Mouse (Mus musculus) mouse trophoblast stem cell (cell line): ENCODE measurements around the gene Atp11a.

ENCODE experiments used
- in situ Hi-C, 2 experiments: fragments of 300-500 bp; cut with MseI, MboI; formaldehyde crosslinking; loops; 2 replicates in 1 of 2; 3 replicates in 1 of 2; pipeline ENCODE4 v1.15.1; 2025

Atp11a gene

DNA sequence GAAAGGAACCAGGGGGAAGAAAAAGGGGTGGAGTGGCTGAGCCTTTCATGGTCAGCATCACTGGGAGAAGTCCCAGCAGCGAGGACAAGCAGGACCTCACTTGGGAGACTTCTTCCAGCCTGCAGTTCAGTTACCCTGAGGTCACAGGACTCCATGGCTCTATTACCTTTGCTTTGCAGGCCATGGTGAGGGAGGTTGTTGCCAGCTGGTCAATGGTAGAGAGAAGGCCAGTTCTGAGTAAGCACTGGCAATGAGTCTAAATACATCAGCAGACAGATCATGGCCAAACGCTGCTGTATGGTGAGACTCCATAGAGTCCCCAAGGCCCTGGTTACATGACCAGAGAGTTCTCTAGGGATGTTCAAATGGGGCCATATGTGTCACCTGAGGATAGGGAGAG, 15.5 kb downstream of the Atp11a start:
- in situ Hi-C loops, result no loop called here

DNA sequence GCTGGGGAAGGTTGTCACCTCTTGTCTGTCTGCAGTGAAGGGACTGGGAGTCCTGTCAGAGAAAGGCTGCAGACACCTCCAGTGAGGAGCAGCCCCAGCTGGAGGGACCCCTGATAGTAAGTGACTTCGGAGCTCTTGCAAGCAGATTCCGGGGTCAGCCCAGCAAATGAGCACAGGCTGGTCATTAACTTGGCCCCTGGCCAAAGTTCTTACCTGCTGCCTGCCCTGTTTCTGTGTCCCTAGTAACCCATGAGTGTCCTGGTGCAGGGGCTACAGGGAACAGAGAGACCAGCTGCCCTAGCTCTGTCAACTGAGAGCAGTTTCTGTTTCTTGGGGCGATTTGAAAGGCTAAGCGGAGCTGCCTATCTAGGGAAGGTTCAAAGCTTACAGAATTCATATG, 17.1 kb downstream of the Atp11a start:
- in situ Hi-C loops, result no loop called here

DNA sequence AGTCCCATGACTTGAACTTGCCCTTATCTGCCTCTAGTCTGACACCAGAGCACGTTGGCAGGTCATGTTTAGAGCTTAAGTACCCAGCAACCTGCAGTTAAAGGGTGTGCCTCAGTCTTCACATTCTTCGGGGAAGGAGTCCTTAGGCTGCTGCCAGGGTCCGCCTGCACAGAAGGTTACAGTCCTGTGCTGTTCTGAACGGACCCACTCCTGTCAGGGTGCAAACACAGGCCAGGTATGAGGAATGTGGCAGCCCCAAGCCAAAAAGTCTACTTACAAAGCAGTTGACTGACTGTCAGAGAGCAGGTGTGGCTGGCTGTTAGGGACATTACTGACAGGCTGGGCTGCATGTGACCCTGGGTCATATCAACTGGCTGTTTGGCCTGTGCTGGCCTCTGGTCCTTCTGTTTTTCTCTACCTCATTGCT, 18.1 kb downstream of the Atp11a start:
- in situ Hi-C loops, result no loop called here

DNA sequence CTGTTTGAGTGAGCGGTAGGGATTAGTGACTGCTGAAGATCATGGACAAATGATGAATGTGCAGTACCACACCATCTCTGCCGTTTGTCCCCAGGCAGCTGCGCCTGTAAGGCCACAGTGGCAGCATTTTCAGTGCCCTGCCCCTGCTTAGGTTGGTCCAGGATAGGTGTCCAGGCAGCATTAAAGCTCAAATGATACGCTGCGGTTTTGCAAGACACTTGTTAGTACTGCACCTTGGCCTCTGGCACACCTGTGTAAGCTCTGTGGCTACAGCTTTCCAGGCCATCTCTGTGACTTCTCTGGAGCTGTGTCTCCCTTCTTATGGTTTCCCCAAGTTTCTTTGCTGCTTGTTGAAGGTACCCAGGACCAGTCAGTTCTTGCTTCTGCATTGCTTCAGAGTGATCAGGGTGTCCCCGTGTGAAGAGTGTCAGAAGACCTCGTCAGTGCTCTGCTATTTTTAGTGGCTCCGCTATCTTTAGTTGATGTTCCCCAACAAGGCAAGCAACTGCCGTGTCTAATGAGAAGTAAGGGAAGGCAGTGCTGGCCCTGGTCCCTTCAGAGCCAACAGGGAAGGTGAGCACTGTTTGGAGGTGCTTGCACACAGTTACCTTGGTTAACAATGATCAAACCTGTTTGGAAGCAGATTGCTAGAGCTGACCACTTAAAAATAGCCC, 18.6 kb downstream of the Atp11a start:
- in situ Hi-C loops, result no loop called here

DNA sequence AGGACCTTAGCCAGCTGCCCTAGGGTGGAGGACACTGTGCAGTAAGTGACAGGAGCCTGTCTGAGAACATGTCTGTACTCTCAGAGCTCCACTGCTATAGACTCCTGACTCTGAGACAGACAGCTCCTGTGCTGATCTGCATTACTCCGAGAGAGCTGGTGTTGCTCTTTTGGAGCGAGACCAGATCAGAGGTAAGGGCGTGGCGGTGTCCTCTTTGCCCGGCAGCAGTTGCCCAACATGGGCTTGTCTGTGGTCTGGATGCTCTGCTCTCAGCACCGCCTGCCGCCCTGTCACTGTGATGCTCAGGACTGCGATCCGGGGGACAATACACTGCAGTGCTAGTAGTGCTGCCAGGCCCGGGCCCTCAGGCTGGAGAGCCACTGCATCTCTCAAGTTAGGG, 19.4 kb downstream of the Atp11a start:
- in situ Hi-C loops, result no loop called here

DNA sequence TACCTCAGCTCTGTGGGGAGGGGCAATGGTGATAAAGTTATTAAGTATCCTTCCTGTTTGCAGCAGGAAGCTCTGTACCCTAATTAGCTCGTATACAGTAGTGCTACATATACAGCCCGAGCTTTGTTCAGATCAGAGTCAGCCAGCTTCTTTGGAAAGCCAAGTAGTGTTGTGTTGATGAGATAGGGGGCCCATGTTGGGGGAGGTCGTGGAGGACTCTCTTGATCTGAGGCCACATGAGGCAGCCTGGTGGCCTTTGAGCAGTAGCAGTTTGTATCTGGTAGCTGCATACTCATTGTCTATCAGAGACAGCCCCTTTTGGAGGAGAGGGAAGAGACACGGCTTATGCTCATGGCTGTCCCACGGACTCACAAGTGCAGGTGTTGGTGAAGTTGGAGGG, 20.4 kb downstream of the Atp11a start:
- in situ Hi-C loops, result no loop called here

DNA sequence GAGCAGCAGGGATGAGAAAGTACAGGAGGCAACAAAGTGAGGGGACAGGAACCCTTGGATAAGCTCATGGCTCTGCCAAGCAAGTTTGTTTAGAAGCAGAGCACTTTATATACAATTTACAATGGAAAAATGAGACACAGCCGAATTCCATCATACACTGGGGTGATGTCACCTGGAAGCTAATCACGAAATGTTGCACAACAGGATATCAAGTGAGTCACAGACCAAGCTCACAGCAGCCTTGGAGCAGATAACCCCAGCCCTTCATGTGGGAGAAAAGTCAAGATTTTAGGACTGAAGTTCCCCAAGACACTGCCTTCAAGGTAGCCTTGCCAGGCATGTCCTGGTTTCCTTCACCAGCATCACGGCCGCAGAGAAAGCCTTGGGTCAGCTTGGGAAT, 22.7 kb downstream of the Atp11a start:
- in situ Hi-C loops, result no loop called here

DNA sequence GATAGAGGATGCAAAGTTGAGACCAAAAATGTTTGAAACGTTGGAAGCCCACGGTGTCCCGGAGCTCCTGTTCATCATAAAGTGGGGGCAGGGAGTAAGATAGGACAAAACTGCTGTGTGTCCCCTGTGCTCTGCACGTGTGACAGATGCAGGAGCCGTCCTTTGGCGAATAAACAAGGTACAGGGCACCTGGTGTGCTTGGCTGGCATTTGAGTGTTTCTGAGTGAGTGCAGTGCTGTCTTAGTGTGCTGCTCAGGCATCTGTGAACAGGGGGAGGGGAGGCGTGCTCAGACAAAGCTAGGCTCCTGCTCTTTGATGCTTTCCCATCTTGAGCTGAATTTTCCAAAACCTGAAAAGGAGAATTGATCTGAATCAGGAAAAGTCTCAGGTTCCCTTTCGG, 28.7 kb downstream of the Atp11a start:
- in situ Hi-C loops, result no loop called here

DNA sequence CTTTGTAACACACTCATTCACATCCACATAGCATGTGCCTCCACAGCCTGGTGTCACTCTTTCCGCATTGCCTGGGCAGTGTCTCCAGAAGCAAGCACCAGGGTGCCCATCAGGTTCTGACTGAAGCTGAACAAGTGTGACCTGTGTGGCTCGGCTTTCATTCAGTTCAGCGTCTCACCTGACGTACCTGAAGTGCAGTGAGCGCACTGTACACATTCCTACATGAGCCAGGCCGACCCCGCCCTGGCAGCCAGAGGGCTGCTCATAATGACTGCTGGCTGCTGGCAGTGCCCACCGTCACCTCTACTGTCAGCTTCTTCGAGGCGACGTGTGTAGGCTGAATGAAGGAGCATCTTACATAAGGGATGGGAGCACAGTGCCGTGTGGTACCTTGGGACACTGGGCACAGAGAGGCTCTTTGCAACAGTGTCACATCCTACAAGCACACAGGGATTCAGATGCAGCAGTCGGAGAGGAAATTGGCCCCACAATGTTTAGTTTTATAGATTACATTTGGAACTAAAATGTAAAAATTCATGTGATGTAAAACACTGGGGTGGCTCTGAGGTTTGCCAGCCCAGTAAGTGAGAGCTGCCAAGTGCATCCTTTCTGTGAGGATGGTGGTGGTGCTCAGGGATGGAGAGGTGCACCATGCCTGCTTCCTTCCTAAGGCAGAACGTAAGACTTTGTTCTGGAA, 29.6 kb downstream of the Atp11a start:
- in situ Hi-C loops, result no loop called here

DNA sequence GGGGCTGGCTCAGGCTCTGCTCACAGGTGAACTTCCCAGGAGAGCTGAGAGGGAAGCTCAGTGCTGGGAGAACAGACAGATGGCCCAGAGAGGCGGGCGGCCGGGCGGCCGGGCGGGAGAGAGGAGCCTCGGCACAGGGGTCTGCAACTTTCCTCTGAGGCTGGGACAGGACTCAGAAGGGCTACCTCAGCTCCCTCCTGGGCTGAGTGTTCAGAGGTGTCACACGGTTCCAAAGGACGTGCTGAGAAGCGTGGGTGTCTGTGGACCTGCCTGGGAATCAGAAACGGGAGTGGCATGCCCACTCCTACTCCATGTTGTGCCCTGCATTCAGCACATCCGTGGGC, 30.1 kb downstream of the Atp11a start:
- in situ Hi-C loops, result no loop called here

DNA sequence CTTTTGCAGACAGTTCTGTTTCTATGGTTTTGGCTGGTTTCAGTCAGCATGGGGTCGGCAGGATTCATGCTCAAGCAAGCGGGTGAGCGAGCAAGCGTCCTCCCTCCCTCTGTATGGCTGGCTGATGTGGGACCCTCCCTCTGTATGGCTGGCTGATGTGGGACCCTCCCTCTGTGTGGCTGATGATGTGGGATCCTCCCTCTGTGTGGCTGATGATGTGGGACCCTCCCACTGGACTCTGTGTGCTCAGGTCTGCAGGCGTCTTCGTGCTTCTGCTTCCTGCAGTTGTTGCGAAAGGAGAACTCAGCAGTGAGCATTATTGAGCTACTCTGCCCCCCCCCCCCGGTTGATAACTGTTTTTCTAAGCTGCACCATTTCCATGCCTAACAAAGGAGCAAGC, 30.6 kb downstream of the Atp11a start:
- in situ Hi-C loops, result no loop called here

DNA sequence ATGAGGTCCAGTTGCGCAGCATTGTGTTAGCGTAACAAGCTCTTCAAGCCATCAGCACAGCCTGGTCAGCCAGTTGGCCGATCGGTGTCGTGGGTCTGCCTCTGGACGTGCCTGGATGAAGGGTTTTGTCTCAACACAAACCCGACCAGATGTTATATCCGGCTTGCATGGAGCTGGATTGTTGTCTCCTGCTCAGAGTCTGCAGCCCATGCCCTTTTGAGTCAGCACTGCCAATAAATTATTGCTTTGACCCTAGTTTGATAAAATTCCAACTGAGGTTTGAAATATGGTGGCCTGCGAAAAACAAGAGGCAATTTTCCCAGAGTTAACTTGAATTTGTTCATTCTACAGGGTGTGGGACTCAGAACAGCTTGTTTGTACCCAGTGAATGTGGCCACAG, 31.9 kb downstream of the Atp11a start:
- in situ Hi-C loops, result no loop called here

DNA sequence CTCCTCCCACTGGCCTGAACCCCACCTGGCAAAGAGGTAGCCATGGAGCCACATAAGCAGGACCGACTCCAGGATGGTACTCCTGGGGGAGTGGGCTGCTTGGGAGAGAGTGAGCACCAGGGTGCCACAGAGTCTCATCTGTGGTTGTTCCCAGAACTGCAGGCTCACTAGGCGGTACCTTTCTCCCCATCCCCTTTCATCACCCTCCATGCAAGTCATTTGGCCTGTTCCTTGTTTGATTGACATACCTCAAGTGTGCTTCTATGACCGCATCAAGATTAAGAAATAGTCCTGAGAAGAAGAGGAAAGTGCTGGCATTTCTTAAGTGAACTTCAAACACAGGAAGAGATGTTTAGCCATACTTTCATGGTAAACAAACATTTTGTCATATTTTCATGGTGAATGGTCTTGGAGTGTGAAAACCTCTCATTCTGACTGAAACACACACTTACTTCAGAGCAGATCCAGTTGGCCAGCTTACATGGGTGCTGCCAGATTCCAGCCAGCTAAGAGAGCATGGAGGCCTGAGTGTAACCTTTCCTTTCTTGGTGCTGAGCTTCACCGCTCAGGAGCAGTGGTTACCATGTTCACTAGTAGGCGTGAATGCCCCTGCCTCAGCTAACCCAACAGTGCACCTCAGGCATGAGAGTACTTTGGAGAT, 38.3 kb downstream of the Atp11a start:
- in situ Hi-C loops, result no loop called here

DNA sequence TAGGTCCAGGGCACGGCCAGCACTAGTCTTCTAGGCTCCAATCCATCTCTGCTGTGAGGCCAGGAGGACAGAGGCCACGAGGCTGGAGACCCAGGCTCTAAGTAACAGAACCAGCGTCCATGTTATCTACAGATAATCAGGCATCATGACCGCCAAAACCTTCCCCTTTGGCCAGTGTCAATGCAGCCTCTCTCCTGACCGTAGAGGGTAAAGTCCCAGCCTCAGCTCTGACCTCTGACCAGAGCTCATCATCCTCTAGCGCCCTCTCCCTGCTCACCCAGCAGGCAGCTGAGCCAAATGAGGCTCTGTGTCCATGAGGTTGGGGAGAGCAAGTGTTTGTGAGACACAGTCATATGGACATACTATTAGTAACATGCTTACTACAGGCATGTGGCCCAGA, 42.3 kb downstream of the Atp11a start:
- in situ Hi-C loops, result no loop called here

DNA sequence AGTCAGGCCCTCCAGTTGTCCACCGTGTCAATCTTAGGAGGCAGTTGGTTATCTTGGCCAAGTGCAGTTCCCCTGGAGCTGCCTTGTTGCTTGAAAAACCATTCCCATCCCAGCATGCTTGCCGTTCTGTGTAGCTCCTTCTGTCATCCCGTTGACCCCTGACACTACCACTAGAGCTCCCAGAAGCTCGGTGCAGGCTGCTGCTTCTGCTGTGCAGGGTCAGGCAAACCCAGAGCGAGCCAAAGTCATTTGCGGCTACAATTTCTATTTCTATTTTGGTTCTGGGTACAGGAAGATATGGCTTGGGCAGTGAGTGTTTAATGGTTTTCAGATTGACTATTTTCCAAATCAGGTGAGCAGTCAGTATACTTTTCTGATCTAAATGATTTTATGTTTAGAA, 43.0 kb downstream of the Atp11a start:
- in situ Hi-C loops, result no loop called here

DNA sequence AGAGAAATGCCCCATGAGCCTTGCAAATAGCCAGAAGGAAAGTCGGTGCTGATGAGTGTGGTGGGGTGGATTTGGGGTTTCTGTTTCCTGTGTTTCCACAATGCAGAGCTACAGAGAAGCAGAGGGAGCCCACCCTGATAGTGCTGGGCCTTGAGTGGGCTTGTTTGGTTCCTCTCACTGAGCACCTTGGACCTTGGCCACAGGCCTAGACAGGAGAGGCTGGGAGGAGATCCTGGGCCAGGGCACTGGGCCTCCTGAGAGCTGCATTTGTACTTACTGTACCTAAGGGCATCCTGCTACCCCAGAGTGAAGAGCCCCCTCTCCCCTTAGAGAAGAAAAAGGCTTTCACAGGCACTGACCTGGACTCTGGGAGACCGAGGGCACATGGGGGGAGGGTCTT, 43.4 kb downstream of the Atp11a start:
- in situ Hi-C loops, result no loop called here

DNA sequence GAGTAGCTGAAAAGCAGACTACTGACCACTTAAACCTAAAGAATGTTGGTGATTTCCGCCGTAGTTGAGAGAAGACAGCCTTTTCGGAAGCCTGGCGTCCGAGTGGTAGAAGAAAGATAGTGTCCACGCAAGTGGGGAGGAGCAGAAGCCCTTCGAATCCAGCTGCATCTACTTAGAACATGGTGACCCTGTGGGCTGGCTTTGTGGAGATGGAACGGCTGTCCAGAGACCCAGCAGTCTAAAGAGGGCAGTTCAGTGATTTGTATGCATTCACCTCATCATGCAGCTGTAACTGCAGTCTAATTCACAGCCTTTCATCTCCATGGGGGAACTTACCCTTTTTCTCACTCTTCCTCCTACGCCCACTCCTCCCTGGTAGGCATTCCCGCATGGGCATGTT, 44.8 kb downstream of the Atp11a start:
- in situ Hi-C loops, result no loop called here

DNA sequence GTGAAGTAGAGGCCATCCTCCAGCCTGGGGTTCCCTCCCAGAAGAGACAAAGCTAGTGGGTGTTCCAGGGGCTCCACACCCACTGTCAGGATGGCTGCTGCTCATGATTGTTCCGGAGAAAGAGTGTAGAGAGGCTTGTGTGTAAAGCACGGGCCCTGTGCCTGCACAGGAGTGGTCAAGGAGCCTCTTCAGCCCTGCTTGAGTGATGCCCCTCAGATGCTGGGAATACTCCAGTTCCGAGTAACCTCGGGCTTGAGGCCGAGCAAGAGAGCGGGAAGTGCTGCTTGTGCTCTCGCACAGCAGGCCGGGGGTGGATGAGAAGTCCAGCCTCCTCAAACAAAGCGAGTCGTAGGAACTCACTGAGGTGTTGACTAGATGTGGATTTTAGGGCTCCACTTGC, 46.3 kb downstream of the Atp11a start:
- in situ Hi-C loops, result no loop called here

DNA sequence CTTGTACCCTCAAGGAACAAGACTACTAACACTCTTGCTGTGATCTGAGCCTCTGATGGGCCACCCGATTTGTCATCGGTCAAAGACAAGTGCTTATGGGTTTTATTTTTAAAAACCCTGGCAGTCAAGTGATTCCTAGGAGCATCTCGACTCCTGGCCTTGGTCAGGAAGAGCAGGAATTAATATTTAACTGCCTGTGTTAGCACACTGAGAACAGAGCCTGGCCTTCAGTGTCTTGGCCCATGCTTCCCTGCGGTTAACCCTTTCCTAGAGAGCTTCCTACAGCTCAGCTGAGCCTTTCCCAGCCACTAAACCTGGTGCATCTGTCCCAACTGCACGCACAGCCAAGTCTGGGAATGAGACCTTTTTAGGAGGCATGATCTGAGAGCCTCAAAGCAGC, 48.1 kb downstream of the Atp11a start:
- in situ Hi-C loops, result no loop called here

DNA sequence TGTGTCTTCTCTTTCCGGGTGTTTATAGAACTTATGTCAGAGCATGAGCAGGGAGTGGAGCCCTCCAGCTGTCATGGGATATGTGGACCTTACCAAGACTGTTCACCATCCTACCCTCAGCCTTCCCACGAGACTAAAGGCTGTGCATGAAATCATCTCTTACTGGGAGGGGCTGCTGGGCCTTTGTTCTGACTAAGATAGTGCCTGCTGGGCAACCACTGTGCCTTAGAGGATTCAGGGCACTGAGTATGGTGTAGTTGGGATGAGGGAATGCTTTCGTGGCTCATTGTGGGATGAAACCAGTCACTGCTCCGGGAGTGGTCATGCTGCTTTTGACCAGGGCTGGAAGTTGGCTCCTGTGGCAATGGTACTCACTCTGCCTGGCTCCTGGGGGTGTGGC, 48.8 kb downstream of the Atp11a start:
- in situ Hi-C loops, result no loop called here

DNA sequence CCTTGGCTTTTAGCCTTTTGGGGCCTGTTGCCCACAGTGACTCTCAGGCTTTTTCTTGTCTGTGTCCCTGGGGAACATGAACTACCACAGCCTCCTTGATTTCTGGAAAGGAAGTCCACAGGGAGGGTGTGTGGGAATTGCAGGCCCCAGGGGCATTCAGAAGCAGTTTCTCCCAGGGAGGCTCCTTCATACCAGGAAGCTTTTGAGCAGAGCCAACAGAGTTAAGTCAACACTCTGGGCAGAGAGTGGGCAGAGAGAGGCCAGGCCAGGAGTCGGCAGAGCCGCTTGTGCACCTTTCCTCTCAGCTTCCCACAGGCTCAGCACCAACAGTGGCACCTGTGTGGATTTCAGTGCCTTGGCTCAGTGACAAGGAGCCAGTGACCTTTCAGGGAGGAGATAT, 51.2 kb downstream of the Atp11a start:
- in situ Hi-C loops, result no loop called here

DNA sequence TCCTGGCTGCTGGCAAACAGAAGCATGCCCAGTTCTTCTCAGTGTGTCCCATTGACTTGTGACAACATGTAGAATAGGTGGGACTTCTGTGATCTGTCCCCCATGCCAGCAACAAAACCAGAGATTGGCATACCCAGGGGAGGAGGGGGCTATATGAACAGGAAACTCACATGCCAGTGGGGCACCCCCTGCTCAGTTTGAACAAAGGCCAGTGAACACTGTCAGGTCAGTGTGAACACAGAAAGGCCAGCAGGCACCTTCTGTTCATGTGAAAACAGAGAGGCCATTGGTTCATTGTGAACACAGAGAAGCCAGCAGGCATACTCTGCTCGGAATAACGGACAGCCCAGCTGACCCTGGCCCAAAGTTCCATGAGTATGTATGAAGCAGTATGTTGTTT, 52.7 kb downstream of the Atp11a start:
- in situ Hi-C loops, result no loop called here

DNA sequence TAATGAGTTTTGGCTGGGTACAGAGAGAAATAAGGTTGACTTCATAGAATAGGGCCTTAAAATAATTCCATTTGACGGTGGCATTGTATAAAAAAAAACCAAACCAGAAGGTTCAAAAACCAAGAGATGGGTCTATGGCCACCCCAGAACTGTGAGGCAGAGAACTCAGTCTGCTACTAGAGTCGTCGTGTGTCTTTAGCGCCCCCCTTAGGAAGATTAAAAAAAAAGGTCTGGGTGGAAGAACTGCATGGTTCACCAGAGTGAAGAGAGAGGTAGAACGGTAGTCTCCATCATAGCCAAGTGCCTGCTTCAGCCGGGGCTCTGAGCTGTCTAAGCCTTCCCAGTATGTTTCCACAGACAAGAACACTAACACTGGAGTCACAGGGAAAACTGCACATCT, 54.4 kb downstream of the Atp11a start:
- in situ Hi-C loops, result no loop called here
